Mouse (Mus musculus) kidney, adult 2 months (tissue): ENCODE measurements around the gene Cdon. TPM values are rescaled to one million over a fixed set of nuclear protein-coding genes. Genes with fewer than 3 reads are reported as not detected.
"Not testable (repeated sequence)": the region's sequence is repeated elsewhere in the genome, so short reads cannot be mapped to it uniquely, and the experiment has no call there.

ENCODE experiments used
- DNase-seq: peaks from one replicate; pipeline ENCODE4 v3.0.0; 2021
- H3K27ac ChIP-seq: fragments of 200-500 bp; 2 replicates; pipeline ENCODE4 v1.5.1; 2012; ENCODE audit warnings: low read depth, low read length, control low read depth, inconsistent platforms; ENCODE audit not compliant: insufficient read depth
- H3K27me3 ChIP-seq: fragments of 200-500 bp; replicated peaks from 2 replicates; pipeline ENCODE4 v1.6.1; 2012; ENCODE audit warnings: mild to moderate bottlenecking, moderate library complexity, low read length, inconsistent platforms; ENCODE audit not compliant: control insufficient read depth, insufficient read depth
- H3K36me3 ChIP-seq: fragments of 200-500 bp; 2 replicates; pipeline ENCODE4 v1.6.1; 2012; ENCODE audit warnings: mild to moderate bottlenecking, moderate library complexity, low read length, inconsistent platforms; ENCODE audit not compliant: control insufficient read depth, insufficient read depth
- H3K4me1 ChIP-seq: fragments of 200-500 bp; 2 replicates; pipeline ENCODE4 v1.6.1; 2011; ENCODE audit warnings: low read length; ENCODE audit not compliant: control insufficient read depth, insufficient read depth
- H3K4me3 ChIP-seq: fragments of 200-500 bp; 2 replicates; pipeline ENCODE4 v1.5.1; 2011; ENCODE audit warnings: mild to moderate bottlenecking, low read depth, low read length, control low read depth; ENCODE audit not compliant: insufficient read depth
- CTCF ChIP-seq: fragments of 200-500 bp; conservative IDR thresholded peaks from 2 replicates; pipeline ENCODE4 v1.5.1; 2011; ENCODE audit warnings: low read depth, mild to moderate bottlenecking, control low read depth, low read length, moderate library complexity, mixed read lengths; ENCODE audit not compliant: insufficient read depth, insufficient read length
- POLR2A ChIP-seq: fragments of 200-500 bp; IDR thresholded peaks from one replicate; pipeline ENCODE4 v1.6.1; 2011; ENCODE audit warnings: low read depth, low read length, control low read depth
- WGBS: fragments of 180-500 bp; shearing (Covaris S2); methylation state at CpG from one replicate; pipeline ENCODE4 v1.1.7; 2018; 5-methylcytosine and 5-hydroxymethylcytosine counted together
- polyA plus RNA-seq: library from polyadenylated mRNA; depleted of rRNA; stranded (reverse); fragments of >200 nt; gene quantifications from 2 replicates; pipeline ENCODE4 v1.2.3, GENCODE M21; 2012

The Cdon gene
- polyA plus RNA-seq, 1 experiment = 4.0 TPM

GRCm38 (mm10) chr9:35422405-35422941 lies 1.5 kb downstream of the Cdon start:
- no peaks in the 10 kb centered on the region for H3K27me3 ChIP-seq
- H3K36me3 ChIP-seq = no peaks in the 10 kb centered on the region
- no peak overlapping the region for H3K4me3 ChIP-seq
- 14% methylated on average over 4 of the region's 4 CpGs for WGBS
- TF ChIP-seq CTCF (no peak), POLR2A (no peak)
- no peaks in the 10 kb centered on the region; the same call in 1 of the 2 replicates for H3K4me1 ChIP-seq
- H3K27ac ChIP-seq = no peak overlapping the region
- DNase-seq = no peak

- Histone ChIP-seq H3K36me3 (no peaks in the 10 kb centered on the region), H3K27ac (no peak overlapping the region), H3K4me1 (no peaks in the 10 kb centered on the region; the same call in 1 of the 2 replicates), H3K27me3 (no peaks in the 10 kb centered on the region), H3K4me3 (no peak overlapping the region)
- TF ChIP-seq POLR2A (no peak), CTCF (no peak)
- no peak for DNase-seq
- WGBS = 76% methylated on average over 4 of the region's 4 CpGs
Observed at GRCm38 (mm10) chr9:35423265-35423664, 2.3 kb downstream of the Cdon start.

DNA sequence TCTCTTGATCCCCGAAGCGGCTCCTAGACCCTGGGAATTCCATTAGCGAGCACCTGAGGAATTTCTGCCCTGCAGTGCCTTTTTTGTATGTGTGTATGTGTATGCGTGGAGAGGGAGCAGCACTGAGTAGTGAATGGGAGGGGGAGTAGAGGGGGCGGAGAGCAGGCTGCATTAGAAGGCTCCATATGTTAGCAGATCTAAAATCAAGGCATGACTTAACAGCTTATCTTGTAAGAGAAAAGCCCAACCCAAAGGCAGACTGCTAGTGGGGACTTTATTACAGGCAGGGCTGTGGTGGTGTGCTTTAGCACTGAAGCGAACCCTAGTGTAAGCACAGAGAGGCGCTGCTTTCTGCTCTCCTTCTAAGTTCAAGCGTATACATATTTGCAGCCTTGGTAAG lies 3.7 kb downstream of the Cdon start:
- no peaks in the 10 kb centered on the region for H3K36me3 ChIP-seq
- no peaks in the 10 kb centered on the region; the same call in 1 of the 2 replicates for H3K4me1 ChIP-seq
- 53% methylated on average over 8 of the region's 8 CpGs for WGBS
- no peak for TF ChIP-seq CTCF
- no peak for DNase-seq
- H3K4me3 ChIP-seq = no peak overlapping the region
- no peak overlapping the region for H3K27ac ChIP-seq
- H3K27me3 ChIP-seq = no peaks in the 10 kb centered on the region

GRCm38 (mm10) chr9:35430476-35430875 lies 9.5 kb downstream of the Cdon start:
- TF ChIP-seq POLR2A = no peak
- TF ChIP-seq CTCF = no peak
- no peak for DNase-seq
- H3K4me1 ChIP-seq = no peaks in the 10 kb centered on the region
- WGBS = 66% methylated on average over 8 of the region's 8 CpGs
- no peaks in the 10 kb centered on the region for H3K36me3 ChIP-seq
- H3K27me3 ChIP-seq = no peaks in the 10 kb centered on the region
- no peak overlapping the region for H3K27ac ChIP-seq
- H3K4me3 ChIP-seq = no peak overlapping the region

GRCm38 (mm10) chr9:35431396-35431795 lies 10.5 kb downstream of the Cdon start:
- H3K4me3 ChIP-seq = no peak overlapping the region
- H3K27ac ChIP-seq = no peak overlapping the region
- H3K27me3 ChIP-seq = no peaks in the 10 kb centered on the region
- no peaks in the 10 kb centered on the region for H3K36me3 ChIP-seq
- 90% methylated on average over 6 of the region's 6 CpGs for WGBS
- no peak for DNase-seq
- TF ChIP-seq CTCF = no peak
- no peak for TF ChIP-seq POLR2A
- H3K4me1 ChIP-seq = no peaks in the 10 kb centered on the region

DNA sequence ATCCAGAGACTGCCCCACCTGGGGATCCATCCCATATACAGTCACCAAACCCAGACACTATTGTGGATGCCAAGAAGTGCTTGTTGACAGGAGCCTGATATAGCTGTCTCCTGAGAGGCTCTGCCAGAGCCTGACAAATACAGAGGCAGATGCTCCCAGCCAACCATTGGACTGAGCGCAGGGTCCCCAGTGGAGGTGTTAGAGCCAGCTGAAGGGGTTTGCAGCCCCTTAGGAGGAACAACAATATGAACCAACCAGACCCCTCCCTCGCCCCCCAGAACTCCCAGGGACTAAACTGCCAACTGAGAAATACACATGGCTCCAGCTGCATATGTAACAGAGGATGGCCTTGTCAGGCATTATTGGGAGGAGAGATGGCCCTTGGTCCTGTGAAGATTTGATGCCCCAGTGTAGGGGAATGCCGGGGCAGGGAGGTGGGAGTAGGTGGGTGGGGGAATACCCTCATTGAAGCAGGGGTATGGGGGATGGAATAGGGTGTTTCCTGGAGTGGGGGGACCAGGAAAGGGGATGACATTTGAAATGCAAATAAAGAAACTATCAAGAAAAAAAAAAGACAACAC lies 11.9 kb downstream of the Cdon start:
- DNase-seq, H3K27ac ChIP-seq, H3K36me3 ChIP-seq, H3K27me3 ChIP-seq, H3K4me3 ChIP-seq, H3K4me1 ChIP-seq: not testable (repeated sequence)
- 87% methylated on average over 3 of the region's 3 CpGs for WGBS

- Histone ChIP-seq H3K4me3 (no peak overlapping the region), H3K36me3 (no peaks in the 10 kb centered on the region), H3K27ac (no peak overlapping the region), H3K4me1 (no peaks in the 10 kb centered on the region), H3K27me3 (no peaks in the 10 kb centered on the region)
- DNase-seq = no peak
- WGBS = 96% methylated on average over 3 of the region's 3 CpGs
- TF ChIP-seq POLR2A (no peak), CTCF (no peak)
Observed at GRCm38 (mm10) chr9:35434340-35434739, 13.4 kb downstream of the Cdon start.
